Mouse (Mus musculus) midbrain, embryonic 16.5 days (tissue): ENCODE data around the gene Laptm5. TPM values are rescaled to one million over a fixed set of nuclear protein-coding genes. Genes with fewer than 3 reads are reported as not detected.

Source experiments
- ATAC-seq: fragments of 200-750 bp; cut with Nextera tagmentation; 2 replicates; pipeline ENCODE4 v1.8.0; 2017; ENCODE audit warnings: moderate TSS enrichment
- H3K27ac ChIP-seq: fragments of 300-500 bp; sonication (generic); 2 replicates; pipeline ENCODE4 v1.5.1; 2014; ENCODE audit warnings: mild to moderate bottlenecking, low read length, mixed read lengths
- H3K27me3 ChIP-seq: fragments of 300-500 bp; sonication (generic); 2 replicates; pipeline ENCODE4 v1.6.1; 2014; ENCODE audit warnings: low read depth, low read length, mixed read lengths; ENCODE audit not compliant: control insufficient read depth, insufficient read depth
- H3K36me3 ChIP-seq: fragments of 300-500 bp; sonication (generic); 2 replicates; pipeline ENCODE4 v1.6.1; 2014; ENCODE audit warnings: mild to moderate bottlenecking, low read length, moderate library complexity, mixed read lengths; ENCODE audit not compliant: control insufficient read depth, insufficient read depth
- H3K4me1 ChIP-seq: fragments of 300-500 bp; sonication (generic); 2 replicates; pipeline ENCODE4 v1.6.1; 2014; ENCODE audit warnings: mild to moderate bottlenecking, low read length, mixed read lengths; ENCODE audit not compliant: control insufficient read depth, insufficient read depth
- H3K4me2 ChIP-seq: fragments of 300-500 bp; sonication (generic); 2 replicates; pipeline ENCODE4 v1.6.1; 2014; ENCODE audit warnings: mild to moderate bottlenecking, low read length, mixed read lengths
- H3K4me3 ChIP-seq: fragments of 300-500 bp; sonication (generic); 2 replicates; pipeline ENCODE4 v1.5.1; 2014; ENCODE audit warnings: low read depth, mild to moderate bottlenecking, low read length, moderate library complexity, mixed read lengths
- H3K9ac ChIP-seq: fragments of 300-500 bp; sonication (generic); 2 replicates; pipeline ENCODE4 v1.6.1; 2014; ENCODE audit warnings: low read depth, low read length, mixed read lengths
- H3K9me3 ChIP-seq: fragments of 300-500 bp; sonication (generic); replicated peaks from 2 replicates; pipeline ENCODE4 v1.6.1; 2014; ENCODE audit warnings: mild to moderate bottlenecking, low read length, mixed read lengths; ENCODE audit not compliant: control insufficient read depth, poor library complexity, severe bottlenecking
- WGBS: fragments of 180-500 bp; shearing (Covaris S2); extraction: QIAGEN DNeasy Blood & Tissue Kit; methylation state at CpG from one replicate; pipeline ENCODE4 v1.1.7; 2014; 5-methylcytosine and 5-hydroxymethylcytosine counted together
- polyA plus RNA-seq: library from polyadenylated mRNA; unstranded; fragments of >200 nt; fragmentation: Nextera tagmentation; extraction: Ambion mirVana; gene quantifications from 2 replicates; pipeline ENCODE4 v1.2.1, GENCODE M21; 2015

Laptm5 gene
- polyA plus RNA-seq, 1 experiment from 2014 or later, result 22.0 TPM

DNA sequence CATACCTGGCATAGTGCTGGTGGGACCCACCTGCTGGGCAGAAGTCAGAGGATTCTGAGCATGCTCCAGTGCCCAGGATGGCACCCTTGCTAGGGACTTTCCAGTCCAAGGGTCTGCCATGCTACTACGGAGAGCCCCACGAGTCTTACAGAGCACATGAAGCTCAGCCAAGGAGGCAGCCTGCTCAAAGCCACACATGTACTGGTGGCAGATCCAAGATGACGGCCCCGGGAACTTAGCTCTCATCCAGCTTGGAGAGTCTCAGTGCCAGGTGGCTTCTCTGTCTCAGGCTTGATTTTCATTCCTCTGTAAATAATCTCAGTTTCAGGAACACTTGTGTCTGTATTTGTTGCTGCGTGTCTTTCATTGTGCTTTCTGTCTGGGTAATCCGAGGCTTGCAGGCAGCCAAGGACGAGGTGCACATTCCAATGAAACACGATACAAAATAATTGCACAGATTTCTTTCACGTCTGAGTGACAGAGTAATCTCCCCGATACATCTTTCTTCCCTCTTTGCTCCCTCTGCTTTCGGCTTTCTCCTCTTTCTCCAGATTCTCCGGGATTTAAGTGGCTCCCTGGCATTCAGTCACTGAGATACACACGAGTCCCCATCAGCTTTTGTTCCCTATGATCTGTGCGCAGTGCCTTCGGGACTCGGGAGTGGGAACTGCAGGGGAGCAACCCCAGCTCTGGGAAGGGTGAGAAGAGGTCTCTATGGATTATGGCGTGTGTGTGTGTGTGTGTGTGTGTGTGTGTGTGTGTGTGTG is 71.7 kb downstream of the Laptm5 start:
- Histone ChIP-seq H3K4me3 (no peak overlapping the region), H3K4me2 (peak overlapping the region; percentile 10; the same call in 1 of the 2 replicates), H3K9ac (no peak overlapping the region), H3K27me3 (peaks cover 2% of the 10 kb centered on the region; the same call in 1 of the 2 replicates), H3K4me1 (peaks cover 4% of the 10 kb centered on the region; the same call in 1 of the 2 replicates), H3K36me3 (no peaks in the 10 kb centered on the region), H3K9me3 (no peaks in the 10 kb centered on the region), H3K27ac (peak overlapping the region; percentile 72)
- 24% methylated on average over 17 of the region's 17 CpGs for WGBS
- no peak for ATAC-seq

Other genes with a start within 250 kb of the Laptm5 start
- gene Pum1, start 249.8 kb upstream of the Laptm5 start, polyA plus RNA-seq, result 99.4 and 108 TPM in 2 replicates
- 188 and 205 TPM in 2 replicates for gene Sdc3, start 120.6 kb upstream of the Laptm5 start, polyA plus RNA-seq
- gene Matn1, start 31.3 kb downstream of the Laptm5 start, polyA plus RNA-seq, result 0.29 TPM in 1 of 2 replicates, not detected in the other